Mouse (Mus musculus) limb, embryonic 11.5 days (tissue): ENCODE results near the gene Gen1. TPM values are rescaled to one million over a fixed set of nuclear protein-coding genes. Genes with fewer than 3 reads are reported as not detected.

Experiments
- ATAC-seq: fragments of 200-750 bp; cut with Nextera tagmentation; 2 replicates; pipeline ENCODE4 v1.8.0; 2017; ENCODE audit warnings: low read depth; ENCODE audit not compliant: insufficient number of reproducible peaks, low FRiP score, low TSS enrichment
- DNase-seq: peaks from one replicate; pipeline ENCODE4 v3.0.0-alpha.2; 2015; ENCODE audit warnings: low spot score
- H3K27ac ChIP-seq: fragments of 300-500 bp; sonication (generic); replicated peaks from 2 replicates; pipeline ENCODE4 v1.5.1; 2014; ENCODE audit warnings: low read depth, mild to moderate bottlenecking, low read length
- H3K27me3 ChIP-seq: fragments of 300-500 bp; sonication (generic); 2 replicates; pipeline ENCODE4 v1.6.1; 2014; ENCODE audit warnings: mild to moderate bottlenecking, low read length, mixed read lengths; ENCODE audit not compliant: control insufficient read depth, insufficient read depth
- H3K36me3 ChIP-seq: fragments of 300-500 bp; sonication (generic); 2 replicates; pipeline ENCODE4 v1.6.1; 2014; ENCODE audit warnings: mild to moderate bottlenecking, low read length, moderate library complexity, mixed read lengths; ENCODE audit not compliant: control insufficient read depth, insufficient read depth
- H3K4me1 ChIP-seq: fragments of 300-500 bp; sonication (generic); 2 replicates; pipeline ENCODE4 v1.6.1; 2014; ENCODE audit warnings: low read length, mixed read lengths; ENCODE audit not compliant: control insufficient read depth, insufficient read depth
- H3K4me2 ChIP-seq: fragments of 300-500 bp; sonication (generic); 2 replicates; pipeline ENCODE4 v1.6.1; 2014; ENCODE audit warnings: low read depth, mild to moderate bottlenecking, moderate library complexity; ENCODE audit not compliant: severe bottlenecking
- H3K4me3 ChIP-seq: fragments of 300-500 bp; sonication (generic); 2 replicates; pipeline ENCODE4 v1.5.1; 2014; ENCODE audit warnings: low read depth, low read length
- H3K9ac ChIP-seq: fragments of 300-500 bp; sonication (generic); 2 replicates; pipeline ENCODE4 v1.6.1; 2014; ENCODE audit warnings: mild to moderate bottlenecking, low read length
- H3K9me3 ChIP-seq: fragments of 300-500 bp; sonication (generic); 2 replicates; pipeline ENCODE4 v1.6.1; 2016; ENCODE audit warnings: low read length; ENCODE audit not compliant: control insufficient read depth
- WGBS: fragments of 180-500 bp; shearing (Covaris S2); extraction: QIAGEN DNeasy Blood & Tissue Kit; methylation state at CpG from one replicate; pipeline ENCODE4 v1.1.7; 2014; 5-methylcytosine and 5-hydroxymethylcytosine counted together
- polyA plus RNA-seq: library from polyadenylated mRNA; unstranded; fragments of >200 nt; fragmentation: Nextera tagmentation; extraction: Ambion mirVana; gene quantifications from 2 replicates; pipeline ENCODE4 v1.2.1, GENCODE M21; 2014

Gene Gen1
- polyA plus RNA-seq, 1 experiment from 2014 or later = 14.9 TPM

DNA sequence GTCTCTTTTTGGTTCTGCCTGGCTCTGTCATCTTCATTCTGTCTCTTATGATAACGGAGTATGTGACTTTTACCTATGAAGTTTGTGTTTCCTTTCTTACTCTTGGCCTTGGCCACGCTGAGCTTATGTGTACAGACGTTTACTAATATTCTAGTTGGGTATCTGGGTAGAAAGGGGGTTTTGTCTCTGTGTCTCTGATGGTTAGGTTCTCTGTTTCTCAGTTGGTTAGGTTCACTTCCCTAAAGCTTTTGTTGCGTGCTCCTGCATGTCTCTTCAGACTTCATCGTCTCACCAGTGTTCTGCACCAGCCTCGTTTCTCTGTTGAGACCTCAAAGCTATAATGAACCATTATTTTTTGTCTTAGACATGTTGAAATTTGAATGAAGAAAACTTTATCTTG lies 11.6 kb upstream of the Gen1 start:
- ATAC-seq (no peak), DNase-seq (no peak)
- Histone ChIP-seq H3K9ac (no peak overlapping the region), H3K4me3 (no peak overlapping the region), H3K27ac (no peak overlapping the region), H3K4me1 (no peaks in the 10 kb centered on the region), H3K4me2 (no peak overlapping the region), H3K36me3 (peaks cover 8% of the 10 kb centered on the region; the same call in 1 of the 2 replicates), H3K9me3 (no peaks in the 10 kb centered on the region), H3K27me3 (no peaks in the 10 kb centered on the region)
- WGBS = 93% methylated on average over 6 of the region's 6 CpGs

DNA sequence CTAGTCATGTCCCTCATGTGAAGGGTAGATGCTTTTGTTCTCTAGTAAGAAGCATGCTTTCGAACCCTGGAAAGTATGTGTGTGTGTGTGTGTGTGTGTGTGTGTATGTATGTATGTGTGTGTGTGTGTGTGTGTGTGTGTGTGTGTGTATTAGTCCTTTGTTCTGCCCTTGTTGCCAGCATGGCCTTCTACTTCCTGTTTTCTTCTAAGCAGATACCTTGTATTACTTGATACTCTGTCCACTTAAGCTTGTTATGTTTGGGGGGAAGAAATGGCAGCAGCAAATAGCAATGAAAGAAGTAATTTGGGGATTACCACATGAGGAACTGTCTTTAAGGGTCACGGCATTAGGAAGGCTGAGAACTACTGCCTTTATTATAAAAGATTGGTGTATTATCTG lies 11.0 kb upstream of the Gen1 start:
- DNase-seq (no peak), ATAC-seq (no peak)
- Histone ChIP-seq H3K4me3 (no peak overlapping the region), H3K9me3 (no peaks in the 10 kb centered on the region), H3K36me3 (peaks cover 8% of the 10 kb centered on the region; the same call in 1 of the 2 replicates), H3K27me3 (no peaks in the 10 kb centered on the region), H3K4me2 (no peak overlapping the region), H3K4me1 (no peaks in the 10 kb centered on the region), H3K9ac (no peak overlapping the region), H3K27ac (no peak overlapping the region)
- WGBS = 93% methylated on average over 2 of the region's 2 CpGs

DNA sequence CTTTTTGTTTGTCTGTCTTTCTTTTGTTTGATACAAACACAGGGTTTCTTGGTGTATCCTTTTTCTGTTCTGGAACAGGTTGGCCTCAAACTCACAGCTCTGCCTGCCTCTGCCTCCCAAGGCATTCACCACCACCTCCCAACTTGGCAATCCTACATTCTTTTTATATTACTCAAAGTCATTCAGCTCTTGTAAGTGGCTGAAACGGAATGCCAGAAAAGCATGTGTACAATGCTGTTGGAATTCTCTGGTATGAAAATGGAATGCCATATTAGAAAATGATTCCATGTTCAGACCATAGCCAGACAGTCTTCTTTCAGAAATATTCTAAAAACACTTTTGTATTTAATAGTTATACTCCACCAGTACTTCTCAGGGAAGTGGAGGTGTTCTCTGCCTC lies 7.6 kb upstream of the Gen1 start:
- 86% methylated on average over 1 of the region's 1 CpGs for WGBS

DNA sequence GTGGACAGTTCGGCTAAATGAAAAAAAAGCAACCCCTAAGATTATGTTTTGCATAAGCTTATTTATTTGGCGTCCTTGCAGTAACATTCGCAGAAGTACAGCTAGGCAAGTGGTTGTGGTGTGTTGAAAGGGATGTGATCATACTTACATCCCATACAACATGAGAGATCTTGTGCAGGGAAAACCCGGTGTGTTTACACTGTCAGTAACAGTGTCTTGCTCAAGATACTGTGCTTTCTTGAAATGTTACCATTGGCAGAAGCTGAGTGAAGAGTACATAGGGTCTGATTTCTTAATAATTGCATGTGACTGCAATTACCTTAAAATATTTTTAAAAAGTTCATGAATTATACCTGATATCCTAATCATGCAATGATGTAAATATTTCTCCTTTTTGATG lies 7.0 kb upstream of the Gen1 start:
- Histone ChIP-seq H3K27ac (no peak overlapping the region), H3K4me3 (no peak overlapping the region), H3K9me3 (no peaks in the 10 kb centered on the region), H3K4me2 (no peak overlapping the region), H3K27me3 (no peaks in the 10 kb centered on the region), H3K9ac (no peak overlapping the region), H3K4me1 (0 out of 2 replicates have a peak, but pooled peaks cover under 1% of the 10 kb centered on the region), H3K36me3 (no peaks in the 10 kb centered on the region; the same call in 1 of the 2 replicates)
- no peak for DNase-seq
- WGBS = 95% methylated on average over 4 of the region's 4 CpGs
- ATAC-seq = no peak

More for the DNA sequence above, 7.6 kb upstream of the Gen1 start:
- Histone ChIP-seq H3K36me3 (peaks cover 1% of the 10 kb centered on the region; the same call in 1 of the 2 replicates), H3K9me3 (no peaks in the 10 kb centered on the region), H3K27me3 (no peaks in the 10 kb centered on the region), H3K4me2 (no peak overlapping the region), H3K27ac (no peak overlapping the region), H3K4me1 (no peaks in the 10 kb centered on the region), H3K9ac (no peak overlapping the region), H3K4me3 (no peak overlapping the region)
- DNase-seq (no peak), ATAC-seq (no peak)

DNA sequence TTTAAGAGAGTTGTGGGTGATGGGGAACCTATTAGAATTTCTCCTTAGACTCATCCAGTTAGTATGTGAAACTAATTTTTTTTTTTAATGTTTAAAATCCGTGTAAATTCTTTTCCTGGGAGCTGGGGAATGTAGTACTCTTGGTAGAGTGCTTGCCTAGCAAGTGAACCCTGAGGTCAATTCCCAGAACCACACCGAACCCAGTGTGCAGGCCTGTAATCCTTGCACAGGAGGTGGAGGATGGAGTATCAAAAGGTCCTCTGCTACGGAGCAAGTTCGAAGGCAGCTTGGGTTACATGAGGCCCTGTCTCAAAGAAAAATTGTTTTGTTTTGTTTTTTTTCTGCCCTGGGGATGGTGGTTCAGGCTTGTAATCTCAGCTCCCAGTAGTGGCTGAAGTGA lies 1.4 kb upstream of the Gen1 start:
- Histone ChIP-seq H3K9ac (peak overlapping the region; percentile 93), H3K9me3 (no peaks in the 10 kb centered on the region), H3K4me2 (peak overlapping the region; percentile 70), H3K4me1 (0 out of 2 replicates have a peak, but pooled peaks cover 2% of the 10 kb centered on the region), H3K4me3 (peak overlapping the region; percentile 75), H3K27ac (no peak overlapping the region), H3K27me3 (no peaks in the 10 kb centered on the region), H3K36me3 (no peaks in the 10 kb centered on the region)
- 1% methylated on average over 4 of the region's 4 CpGs for WGBS
- DNase-seq = peak; percentile 37
- no peak for ATAC-seq

DNA sequence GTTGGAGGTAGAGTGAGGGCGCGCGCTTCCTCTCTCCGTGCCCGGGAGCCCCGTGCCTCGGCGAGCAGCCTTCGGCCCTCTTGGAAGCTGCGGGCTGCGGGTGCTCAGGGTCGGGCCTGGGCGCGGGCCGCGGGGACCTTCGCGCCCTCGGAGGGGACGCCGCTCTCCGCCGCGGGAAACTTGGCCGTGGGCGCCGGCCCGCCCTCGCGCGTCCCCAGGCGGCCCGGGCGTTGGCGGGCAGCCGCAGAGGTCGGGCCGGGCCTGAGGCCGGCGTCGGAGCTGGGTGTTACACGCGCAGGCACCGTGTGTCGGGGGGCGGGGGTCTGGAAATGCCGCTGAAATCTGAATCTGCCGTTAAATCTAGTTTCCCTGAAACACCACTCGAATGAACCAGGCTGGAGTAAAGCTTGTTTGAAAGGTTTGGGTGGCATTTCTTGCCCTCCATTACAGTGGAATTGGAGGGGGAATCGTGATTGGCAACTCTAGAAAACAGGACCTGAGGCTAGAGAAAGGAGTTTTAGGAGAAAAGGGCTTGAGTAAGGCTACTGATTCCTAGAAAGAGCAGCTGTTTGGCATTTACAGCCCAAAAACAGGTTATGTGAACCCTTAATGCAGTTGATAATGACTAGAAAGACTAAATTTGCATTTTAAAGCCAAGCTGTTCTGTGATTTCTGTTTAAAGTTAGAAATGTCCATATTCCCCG lies 833 bp upstream of the Gen1 start:
- peak overlapping the region; percentile 93 for H3K27ac ChIP-seq
- H3K9ac ChIP-seq = peak overlapping the region; percentile 93
- H3K4me1 ChIP-seq = 0 out of 2 replicates have a peak, but pooled peaks cover 2% of the 10 kb centered on the region
- no peaks in the 10 kb centered on the region for H3K36me3 ChIP-seq
- H3K4me2 ChIP-seq = peak overlapping the region; percentile 70
- no peaks in the 10 kb centered on the region for H3K9me3 ChIP-seq
- ATAC-seq (peak; percentile 69), DNase-seq (peak; percentile 68)
- H3K27me3 ChIP-seq = no peaks in the 10 kb centered on the region
- peak overlapping the region; percentile 75 for H3K4me3 ChIP-seq
- WGBS = under 1% methylated on average over 50 of the region's 51 CpGs

DNA sequence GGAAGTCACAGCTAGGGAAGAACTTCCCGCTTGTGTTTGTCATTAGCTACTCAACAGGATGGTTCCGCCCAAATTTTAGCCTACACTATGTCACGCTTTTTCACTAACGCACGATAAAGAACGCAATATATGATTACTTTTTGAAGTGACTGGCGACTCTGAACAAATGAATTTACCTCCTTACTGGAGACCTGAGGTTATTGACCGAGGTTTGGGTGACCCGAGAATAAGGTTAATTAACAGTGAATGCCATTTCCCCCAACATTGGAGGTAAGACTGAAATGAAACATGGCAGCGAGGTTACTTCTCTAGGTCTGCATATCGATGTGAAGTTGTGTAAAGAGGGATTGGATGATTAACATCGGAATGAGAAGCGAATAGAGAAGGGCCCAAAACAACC lies 706 bp downstream of the Gen1 start:
- DNase-seq = peak; percentile 31

DNA sequence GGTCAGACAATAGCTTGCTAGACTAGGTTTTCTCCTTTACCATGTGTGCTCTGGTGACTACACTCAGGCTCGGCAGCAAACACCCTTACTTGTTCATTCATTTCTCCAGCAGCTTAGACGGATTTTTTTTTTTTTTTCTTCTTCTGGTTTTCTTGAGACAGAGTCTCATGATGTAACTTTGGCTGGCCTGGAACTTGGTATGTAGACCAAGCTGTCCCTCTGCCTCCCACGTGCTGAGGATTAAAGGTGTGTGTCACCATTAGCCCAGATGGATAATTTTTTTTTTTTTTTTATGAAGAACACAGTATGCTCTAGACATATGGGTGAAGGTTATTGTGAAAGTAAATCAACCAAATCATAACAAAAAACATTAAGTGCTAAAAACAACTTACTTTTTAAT lies 15.3 kb downstream of the Gen1 start:
- Histone ChIP-seq H3K9me3 (no peaks in the 10 kb centered on the region), H3K4me1 (no peaks in the 10 kb centered on the region), H3K27ac (no peak overlapping the region), H3K9ac (no peak overlapping the region), H3K27me3 (no peaks in the 10 kb centered on the region), H3K4me2 (no peak overlapping the region), H3K36me3 (no peaks in the 10 kb centered on the region; the same call in 1 of the 2 replicates), H3K4me3 (no peak overlapping the region)
- DNase-seq (no peak), ATAC-seq (no peak)
- 81% methylated on average over 3 of the region's 3 CpGs for WGBS

More for the DNA sequence above, 706 bp downstream of the Gen1 start:
- 0 out of 2 replicates have a peak, but pooled peaks cover 2% of the 10 kb centered on the region for H3K4me1 ChIP-seq
- H3K4me2 ChIP-seq = peak overlapping the region; percentile 70
- peak overlapping the region; percentile 93 for H3K9ac ChIP-seq
- H3K27ac ChIP-seq = peak overlapping the region; percentile 93; the same call in 1 of the 2 replicates
- H3K9me3 ChIP-seq = no peaks in the 10 kb centered on the region
- H3K4me3 ChIP-seq = peak overlapping the region; percentile 75
- under 1% methylated on average over 13 of the region's 13 CpGs for WGBS
- H3K27me3 ChIP-seq = no peaks in the 10 kb centered on the region
- no peaks in the 10 kb centered on the region for H3K36me3 ChIP-seq
- no peak for ATAC-seq
